Mouse (Mus musculus): ENCODE measurements around the gene Gna13.

- no peak for TF ChIP-seq CTCF (IDR thresholded peaks at IDR 0.05; ENCODE audit: low read depth)
- TF ChIP-seq EP300 (IDR thresholded peaks at IDR 0.05; ENCODE audit: low read depth) = no peak
Observed at GRCm38 (mm10) chr11:109327381-109327780, 35.2 kb upstream of the Gna13 start.
